Mouse (Mus musculus): ENCODE measurements at regions not wholly inside any gene's neighbourhood (a gene's known extent, or its start where the extent isn't known, plus 50 kb on each side); places are given as distances from the start of the nearest gene placed in this dataset.

DNA sequence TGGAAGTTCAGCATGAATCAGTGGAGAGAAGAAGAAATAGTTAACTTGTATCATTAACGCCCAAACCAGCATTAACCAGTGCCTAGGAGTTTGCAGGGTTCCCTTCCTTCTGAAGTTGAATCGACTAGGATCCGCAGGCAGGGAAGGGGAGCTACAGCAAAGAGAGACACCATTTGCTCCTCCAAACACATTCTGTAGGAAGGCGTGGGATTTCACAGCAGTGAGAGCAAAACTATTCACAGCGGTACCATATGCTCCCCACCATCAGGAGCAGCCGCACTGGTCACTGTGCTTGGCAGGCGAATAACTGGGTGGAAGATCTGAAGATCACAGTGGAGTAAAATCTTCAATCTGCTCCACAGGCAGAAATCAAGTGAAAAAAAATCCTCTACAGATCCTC is 610.3 kb downstream of the Lmo4 start:
- TF ChIP-seq CTCF (conservative IDR thresholded peaks at IDR 0.05; ENCODE audit: low read length) (no peak), POU5F1 (IDR thresholded peaks at IDR 0.05; ENCODE audit: borderline replicate concordance, low read length) (no peak), NANOG (IDR thresholded peaks at IDR 0.05; ENCODE audit: borderline replicate concordance, low read length) (no peak)
